24 mouse cellular contexts compared by ENCODE assay signal in genomic region chr4:47933526-47933925, GRCm38 (mm10).
"Had no signal": no experiment of that assay in that cellular context is flagged by ENCODE, and none has a peak within 500 bp of the region (broad histone marks: within the 10 kb centered on the region; RNA-seq: fewer than 3 reads in every experiment).

No protein-coding gene starts in this region.

- DNase-seq: gastrocnemius, postnatal 14 days; gastrocnemius, postnatal 36 days; heart, adult 18-20 months; heart, postnatal 14 days; heart, postnatal 36 days; kidney, adult 11 months; kidney, adult 2 months; kidney, adult 9 months; kidney, postnatal 14 days; kidney, postnatal 36 days; left cerebral cortex, postnatal 4 days; liver, embryonic 13.5 days had no signal

- H3K4me3 ChIP-seq: heart, embryonic 10.5 days; heart, embryonic 13.5 days; heart, embryonic 15.5 days; hindbrain, embryonic 13.5 days; hindbrain, embryonic 15.5 days; kidney, embryonic 15.5 days; limb, embryonic 13.5 days; limb, embryonic 15.5 days; liver, embryonic 13.5 days; liver, embryonic 15.5 days had no signal

- H3K9me3 ChIP-seq: heart, embryonic 10.5 days; hindbrain, embryonic 13.5 days; hindbrain, embryonic 15.5 days; limb, embryonic 15.5 days; liver, embryonic 15.5 days had no signal

- H3K4me1 ChIP-seq: heart, embryonic 10.5 days; heart, embryonic 13.5 days; heart, embryonic 15.5 days; hindbrain, embryonic 13.5 days; hindbrain, embryonic 15.5 days; kidney, embryonic 15.5 days; limb, embryonic 13.5 days; limb, embryonic 15.5 days; liver, embryonic 13.5 days; liver, embryonic 15.5 days had no signal

- H3K36me3 ChIP-seq: heart, embryonic 10.5 days; heart, embryonic 13.5 days; heart, embryonic 15.5 days; hindbrain, embryonic 13.5 days; hindbrain, embryonic 15.5 days; kidney, embryonic 15.5 days; limb, embryonic 13.5 days; limb, embryonic 15.5 days; liver, embryonic 13.5 days; liver, embryonic 15.5 days had no signal

- ATAC-seq: hindbrain, postnatal 0 days; intestine, embryonic 16.5 days had no signal

- H3K27ac ChIP-seq: heart, embryonic 10.5 days; heart, embryonic 13.5 days; heart, embryonic 15.5 days; hindbrain, embryonic 13.5 days; hindbrain, embryonic 15.5 days; hindbrain, postnatal 0 days; kidney, embryonic 15.5 days; kidney, postnatal 0 days; limb, embryonic 13.5 days; limb, embryonic 15.5 days; liver, embryonic 13.5 days; liver, embryonic 15.5 days had no signal

- H3K4me2 ChIP-seq: heart, embryonic 13.5 days; heart, embryonic 15.5 days; hindbrain, embryonic 13.5 days; hindbrain, embryonic 15.5 days; kidney, embryonic 15.5 days; limb, embryonic 13.5 days; limb, embryonic 15.5 days; liver, embryonic 13.5 days; liver, embryonic 15.5 days had no signal

- H3K27me3 ChIP-seq: heart, embryonic 13.5 days; heart, embryonic 15.5 days; hindbrain, embryonic 13.5 days; hindbrain, embryonic 15.5 days; kidney, embryonic 15.5 days; limb, embryonic 13.5 days; limb, embryonic 15.5 days; liver, embryonic 13.5 days; liver, embryonic 15.5 days had no signal

- H3K9ac ChIP-seq: heart, embryonic 13.5 days; heart, embryonic 15.5 days; hindbrain, embryonic 13.5 days; hindbrain, embryonic 15.5 days; kidney, embryonic 15.5 days; limb, embryonic 13.5 days; limb, embryonic 15.5 days; liver, embryonic 13.5 days; liver, embryonic 15.5 days had no signal
